Mouse (Mus musculus) MEL (cell line): ENCODE data around the gene Cep112. TPM values are rescaled to one million over a fixed set of nuclear protein-coding genes. Genes with fewer than 3 reads are reported as not detected.

ENCODE experiments used
- DNase-seq: peaks from one replicate; pipeline ENCODE4 v3.0.0; 2011; ENCODE audit warnings: low read depth, low spot score
- H3K27ac ChIP-seq: 2 replicates; pipeline ENCODE4 v1.5.1; 2012; ENCODE audit warnings: low read depth, mild to moderate bottlenecking, control low read depth, low read length, moderate library complexity; ENCODE audit not compliant: control insufficient read depth
- H3K27me3 ChIP-seq, 2 experiments: fragments of 150-350 bp in 1 of 2; sonication (generic) in 1 of 2; 2 replicates each; pipeline ENCODE4 v1.6.1; 2012; ENCODE audit warnings: low read length in 2 of 2, mild to moderate bottlenecking in 2 of 2, improper control_type of control experiment in 1 of 2, moderate library complexity in 1 of 2; ENCODE audit not compliant: insufficient read depth in 2 of 2, control insufficient read depth in 1 of 2
- H3K36me3 ChIP-seq, 2 experiments: 2 replicates each; pipeline ENCODE4 v1.6.1; 2012 to 2014; ENCODE audit warnings: low read length in 2 of 2, improper control_type of control experiment in 1 of 2, inconsistent platforms in 1 of 2, mild to moderate bottlenecking in 1 of 2; ENCODE audit not compliant: insufficient read depth in 2 of 2, control insufficient read depth in 1 of 2
- H3K4me1 ChIP-seq, 2 experiments: fragments of 150-350 bp in 1 of 2; sonication (generic) in 1 of 2; 2 replicates each; pipeline ENCODE4 v1.6.1; 2012; ENCODE audit warnings: low read length in 2 of 2, improper control_type of control experiment in 1 of 2, mild to moderate bottlenecking in 1 of 2; ENCODE audit not compliant: insufficient read depth in 2 of 2, control insufficient read depth in 1 of 2
- H3K4me3 ChIP-seq, 2 experiments: fragments of 150-350 bp in 1 of 2; sonication (generic) in 1 of 2; 2 replicates each; pipeline ENCODE4 v1.5.1; 2012; ENCODE audit warnings: low read depth in 2 of 2, low read length in 2 of 2, mild to moderate bottlenecking in 2 of 2, moderate library complexity in 2 of 2, control low read depth in 1 of 2, improper control_type of control experiment in 1 of 2; ENCODE audit not compliant: control insufficient read depth in 1 of 2, insufficient read depth in 1 of 2
- H3K79me2 ChIP-seq: 2 replicates; pipeline ENCODE4 v1.6.1; 2012; ENCODE audit warnings: mild to moderate bottlenecking, low read length, moderate library complexity; ENCODE audit not compliant: control insufficient read depth, poor library complexity, insufficient read depth
- H3K9ac ChIP-seq: 2 replicates; pipeline ENCODE4 v1.6.1; 2012; ENCODE audit warnings: low read depth, mild to moderate bottlenecking, control low read depth, low read length, moderate library complexity; ENCODE audit not compliant: control insufficient read depth, poor library complexity, severe bottlenecking
- H3K9me3 ChIP-seq: fragments of 150-350 bp; sonication (generic); replicated peaks from 2 replicates; pipeline ENCODE4 v1.6.1; 2012; ENCODE audit warnings: mild to moderate bottlenecking, low read length, improper control_type of control experiment, moderate library complexity; ENCODE audit not compliant: insufficient read depth
- BHLHE40 ChIP-seq: IDR thresholded peaks from 2 replicates; pipeline ENCODE4 v1.6.1; 2012; ENCODE audit warnings: low read depth, mild to moderate bottlenecking, inconsistent platforms, low read length, improper control_type of control experiment, borderline replicate concordance
- CHD1 ChIP-seq: IDR thresholded peaks from 2 replicates; pipeline ENCODE4 v1.6.1; 2012; ENCODE audit warnings: low read depth, mild to moderate bottlenecking, inconsistent platforms, low read length, improper control_type of control experiment
- CHD2 ChIP-seq: IDR thresholded peaks from 2 replicates; pipeline ENCODE4 v1.6.1; 2011; ENCODE audit warnings: low read length, improper control_type of control experiment
- ELF1 ChIP-seq: IDR thresholded peaks from 2 replicates; pipeline ENCODE4 v1.6.1; 2014; ENCODE audit warnings: low read depth, mild to moderate bottlenecking, inconsistent platforms, low read length, improper control_type of control experiment, moderate library complexity
- EP300 ChIP-seq, 2 experiments: IDR thresholded peaks; 2 replicates each; pipeline ENCODE4 v1.6.1; 2011; ENCODE audit warnings: improper control_type of control experiment in 2 of 2, low read length in 2 of 2, low read depth in 1 of 2, mild to moderate bottlenecking in 1 of 2
- ETS1 ChIP-seq: IDR thresholded peaks from 2 replicates; pipeline ENCODE4 v1.6.1; 2012; ENCODE audit warnings: low read depth, mild to moderate bottlenecking, inconsistent platforms, low read length, improper control_type of control experiment, moderate library complexity
- GATA1 ChIP-seq: IDR thresholded peaks from 2 replicates; pipeline ENCODE4 v1.6.1; 2011; ENCODE audit warnings: low read depth, low read length, improper control_type of control experiment
- HCFC1 ChIP-seq: IDR thresholded peaks from 2 replicates; pipeline ENCODE4 v1.6.1; 2012; ENCODE audit warnings: low read depth, mild to moderate bottlenecking, inconsistent platforms, low read length, improper control_type of control experiment, moderate library complexity
- JUND ChIP-seq: IDR thresholded peaks from 2 replicates; pipeline ENCODE4 v1.6.1; 2011; ENCODE audit warnings: low read depth, mild to moderate bottlenecking, improper control_type of control experiment, low read length
- MAFK ChIP-seq: IDR thresholded peaks from 2 replicates; pipeline ENCODE4 v1.6.1; 2011; ENCODE audit warnings: low read depth, mild to moderate bottlenecking, low read length, improper control_type of control experiment, borderline replicate concordance
- MAX ChIP-seq: IDR thresholded peaks from 2 replicates; pipeline ENCODE4 v1.6.1; 2011; ENCODE audit warnings: low read length, improper control_type of control experiment
- MXI1 ChIP-seq: IDR thresholded peaks from 2 replicates; pipeline ENCODE4 v1.6.1; 2011; ENCODE audit warnings: mild to moderate bottlenecking, low read depth, low read length, improper control_type of control experiment
- MYB ChIP-seq: IDR thresholded peaks from 2 replicates; pipeline ENCODE4 v1.6.1; 2011; ENCODE audit warnings: mild to moderate bottlenecking, low read depth, low read length, improper control_type of control experiment
- NRF1 ChIP-seq: IDR thresholded peaks from 2 replicates; pipeline ENCODE4 v1.6.1; 2014; ENCODE audit warnings: low read depth, mild to moderate bottlenecking, inconsistent platforms, low read length, improper control_type of control experiment, moderate library complexity; ENCODE audit not compliant: poor library complexity, insufficient read depth, severe bottlenecking
- POLR2AphosphoS5 ChIP-seq: IDR thresholded peaks from 2 replicates; pipeline ENCODE4 v1.6.1; 2012; ENCODE audit warnings: low read depth, borderline replicate concordance, mild to moderate bottlenecking, inconsistent platforms, low read length, moderate library complexity, mixed read lengths
- RAD21 ChIP-seq: IDR thresholded peaks from 2 replicates; pipeline ENCODE4 v1.6.1; 2011; ENCODE audit warnings: mild to moderate bottlenecking, low read depth, low read length, improper control_type of control experiment
- RCOR1 ChIP-seq: IDR thresholded peaks from 2 replicates; pipeline ENCODE4 v1.6.1; 2012; ENCODE audit warnings: low read depth, mild to moderate bottlenecking, inconsistent platforms, low read length, improper control_type of control experiment
- SIN3A ChIP-seq: IDR thresholded peaks from 2 replicates; pipeline ENCODE4 v1.6.1; 2012; ENCODE audit warnings: low read length, improper control_type of control experiment, inconsistent platforms
- TAL1 ChIP-seq: IDR thresholded peaks from 2 replicates; pipeline ENCODE4 v1.6.1; 2012; ENCODE audit warnings: mild to moderate bottlenecking, inconsistent platforms, low read length, moderate library complexity, mixed read lengths
- TBP ChIP-seq: IDR thresholded peaks from 2 replicates; pipeline ENCODE4 v1.8.0; 2011; ENCODE audit warnings: low read depth, low read length, improper control_type of control experiment
- TCF12 ChIP-seq: IDR thresholded peaks from 2 replicates; pipeline ENCODE4 v1.6.1; 2014; ENCODE audit warnings: low read depth, mild to moderate bottlenecking, inconsistent platforms, low read length, improper control_type of control experiment, moderate library complexity
- UBTF ChIP-seq: IDR thresholded peaks from 2 replicates; pipeline ENCODE4 v1.6.1; 2012; ENCODE audit warnings: low read depth, mild to moderate bottlenecking, inconsistent platforms, low read length, improper control_type of control experiment, moderate library complexity, borderline replicate concordance; ENCODE audit not compliant: insufficient read depth
- USF1 ChIP-seq: IDR thresholded peaks from 2 replicates; pipeline ENCODE4 v1.6.1; 2014; ENCODE audit warnings: low read depth, mild to moderate bottlenecking, inconsistent platforms, low read length, improper control_type of control experiment, moderate library complexity
- ZNF384 ChIP-seq: IDR thresholded peaks from 2 replicates; pipeline ENCODE4 v1.6.1; 2012; ENCODE audit warnings: low read depth, mild to moderate bottlenecking, inconsistent platforms, low read length, improper control_type of control experiment
- polyA plus RNA-seq, 2 experiments: library from polyadenylated mRNA; stranded (reverse) in 1 of 2; unstranded in 1 of 2; fragments of >175 nt in 1 of 2; fragments of >200 nt in 1 of 2; gene quantifications; 2 replicates each; pipeline versions ENCODE4 v1.2.1 to v1.2.4; 2012; ENCODE audit warnings: low replicate concordance in 2 of 2, low read depth in 1 of 2; ENCODE audit not compliant: insufficient read length in 2 of 2, insufficient read depth in 1 of 2, missing spikeins in 1 of 2
- total RNA-seq: library from RNA; depleted of rRNA; stranded (reverse); fragments of 300-350 nt; gene quantifications from 2 replicates; pipeline ENCODE4 v1.2.3, GENCODE M21; 2012

Cep112 gene
- total and polyA plus RNA-seq, 3 experiments, result 1.3 TPM; not detected in 2

DNA sequence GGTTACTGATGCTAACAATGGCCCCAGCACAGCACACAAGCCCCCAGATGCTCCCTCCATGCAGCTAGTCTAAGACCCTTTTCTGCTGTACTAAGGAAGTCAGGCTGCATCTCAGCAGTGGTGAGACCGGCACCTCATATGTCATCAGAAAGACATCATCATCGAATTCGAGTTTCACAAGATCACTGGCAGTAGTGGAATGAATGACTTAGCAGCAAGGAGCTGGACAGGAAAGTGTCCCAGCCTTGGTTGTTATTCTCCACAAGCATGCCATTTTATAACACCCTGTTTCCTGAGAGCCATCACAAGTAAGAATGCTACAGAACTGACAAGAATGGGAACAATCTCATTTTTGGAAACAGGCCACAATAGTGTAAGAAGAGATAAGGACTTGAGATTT lies 381.0 kb downstream of the Cep112 start:
- H3K36me3 ChIP-seq, result no peaks in the 10 kb centered on the region
- H3K9me3 ChIP-seq, result no peaks in the 10 kb centered on the region
- DNase-seq, result no peak
- H3K4me1 ChIP-seq, result no peaks in the 10 kb centered on the region
- no peak overlapping the region for H3K27ac ChIP-seq
- H3K79me2 ChIP-seq, result no peaks in the 10 kb centered on the region
- no peak overlapping the region for H3K9ac ChIP-seq
- no peak for TF ChIP-seq ELF1
- TF ChIP-seq MXI1, result no peak
- no peak for TF ChIP-seq HCFC1
- no peak for TF ChIP-seq ZNF384
- TF ChIP-seq MYB, result no peak
- no peak for TF ChIP-seq TAL1
- TF ChIP-seq SIN3A, result no peak
- no peak for TF ChIP-seq EP300 (IDR thresholded peaks at IDR 0.05; ENCODE audit: low read depth in 1 of 2, low read length in 2 of 2)
- no peak for TF ChIP-seq CHD2
- TF ChIP-seq ETS1, result no peak
- TF ChIP-seq TBP, result no peak
- TF ChIP-seq NRF1, result no peak
- TF ChIP-seq JUND, result no peak
- TF ChIP-seq USF1, result no peak
- TF ChIP-seq RCOR1, result no peak
- TF ChIP-seq GATA1, result no peak
- TF ChIP-seq TCF12, result no peak
- TF ChIP-seq UBTF, result no peak
- TF ChIP-seq MAX, result no peak
- no peak overlapping the region for H3K4me3 ChIP-seq
- H3K27me3 ChIP-seq, result no peaks in the 10 kb centered on the region

DNA sequence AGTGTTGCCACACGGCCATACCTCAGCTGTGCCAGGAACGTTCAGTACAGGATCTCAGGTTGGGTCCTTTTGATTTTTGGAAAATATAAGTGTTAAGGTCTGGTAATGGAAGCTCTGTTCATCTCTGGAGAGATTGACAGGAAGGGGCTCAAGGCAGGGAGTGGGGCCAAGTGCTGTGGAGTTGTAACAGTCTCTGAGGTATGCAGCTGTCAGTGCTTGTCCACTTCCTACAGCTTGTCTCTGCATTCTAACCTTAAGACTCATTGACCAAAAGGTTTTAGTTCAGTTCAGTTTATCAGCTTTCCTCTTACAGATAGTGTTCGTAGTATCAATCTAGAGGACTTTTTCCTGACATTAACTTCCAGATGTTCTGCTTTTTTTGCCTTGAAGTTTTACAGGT lies 384.6 kb downstream of the Cep112 start:
- DNase-seq, result no peak
- no peak overlapping the region for H3K27ac ChIP-seq
- H3K4me3 ChIP-seq, result no peak overlapping the region
- no peaks in the 10 kb centered on the region for H3K36me3 ChIP-seq
- H3K9me3 ChIP-seq, result no peaks in the 10 kb centered on the region
- no peak for TF ChIP-seq ZNF384
- no peak for TF ChIP-seq JUND
- no peak for TF ChIP-seq BHLHE40
- TF ChIP-seq MAFK, result no peak
- TF ChIP-seq EP300 (IDR thresholded peaks at IDR 0.05; ENCODE audit: low read depth in 1 of 2, low read length in 2 of 2), result no peak
- no peak for TF ChIP-seq POLR2AphosphoS5
- no peak for TF ChIP-seq CHD1
- no peak for TF ChIP-seq HCFC1
- TF ChIP-seq TAL1, result no peak
- TF ChIP-seq RAD21, result no peak
- no peaks in the 10 kb centered on the region for H3K4me1 ChIP-seq
- no peaks in the 10 kb centered on the region for H3K79me2 ChIP-seq
- no peak overlapping the region for H3K9ac ChIP-seq
- no peaks in the 10 kb centered on the region for H3K27me3 ChIP-seq
